Mouse (Mus musculus) stomach, postnatal 0 days (tissue): ENCODE measurements around the gene Ptpn7. TPM values are rescaled to one million over a fixed set of nuclear protein-coding genes. Genes with fewer than 3 reads are reported as not detected.

Experiments
- ATAC-seq: fragments of 200-750 bp; cut with Nextera tagmentation; 2 replicates; pipeline ENCODE4 v1.8.0; 2017; ENCODE audit not compliant: low FRiP score, low TSS enrichment
- DNase-seq: peaks from one replicate; pipeline ENCODE4 v3.0.0-alpha.2; 2016; ENCODE audit warnings: low spot score
- H3K27ac ChIP-seq: fragments of 300-500 bp; sonication (generic); replicated peaks from 2 replicates; pipeline ENCODE4 v1.5.1; 2014; ENCODE audit warnings: mild to moderate bottlenecking, control low read depth
- H3K27me3 ChIP-seq: fragments of 300-500 bp; sonication (generic); 2 replicates; pipeline ENCODE4 v1.6.1; 2014; ENCODE audit warnings: low read length; ENCODE audit not compliant: control insufficient read depth, insufficient read depth
- H3K36me3 ChIP-seq: fragments of 300-500 bp; sonication (generic); 2 replicates; pipeline ENCODE4 v1.6.1; 2014; ENCODE audit warnings: low read length, mixed read lengths; ENCODE audit not compliant: control insufficient read depth, insufficient read depth
- H3K4me1 ChIP-seq: fragments of 300-500 bp; sonication (generic); replicated peaks from 2 replicates; pipeline ENCODE4 v1.6.1; 2014; ENCODE audit warnings: antibody characterized with exemption; ENCODE audit not compliant: control insufficient read depth, insufficient read depth
- H3K4me2 ChIP-seq: fragments of 300-500 bp; sonication (generic); replicated peaks from 2 replicates; pipeline ENCODE4 v1.6.1; 2014; ENCODE audit warnings: low read depth, mild to moderate bottlenecking, control low read depth, moderate library complexity
- H3K4me3 ChIP-seq: fragments of 300-500 bp; sonication (generic); 2 replicates; pipeline ENCODE4 v1.5.1; 2014; ENCODE audit warnings: low read depth, low read length, control low read depth
- H3K9ac ChIP-seq: fragments of 300-500 bp; sonication (generic); 2 replicates; pipeline ENCODE4 v1.6.1; 2014; ENCODE audit warnings: mild to moderate bottlenecking, low read length, control low read depth, mixed read lengths
- H3K9me3 ChIP-seq: fragments of 300-500 bp; sonication (generic); 2 replicates; pipeline ENCODE4 v1.6.1; 2016; ENCODE audit warnings: low read length; ENCODE audit not compliant: control insufficient read depth
- CTCF ChIP-seq: IDR thresholded peaks from 2 replicates; pipeline ENCODE4 v1.5.1; 2016; ENCODE audit warnings: antibody characterized with exemption, low read depth, mild to moderate bottlenecking, moderate library complexity
- EP300 ChIP-seq: optimal IDR thresholded peaks from 2 replicates; pipeline ENCODE3; 2016; ENCODE audit warnings: antibody characterized with exemption
- WGBS: fragments of 180-500 bp; shearing (Covaris S2); extraction: QIAGEN DNeasy Blood & Tissue Kit; methylation state at CpG from one replicate; pipeline ENCODE4 v1.1.7; 2014; 5-methylcytosine and 5-hydroxymethylcytosine counted together
- polyA plus RNA-seq: library from polyadenylated mRNA; unstranded; fragments of >200 nt; fragmentation: Nextera tagmentation; extraction: Ambion mirVana; gene quantifications from 2 replicates; pipeline ENCODE4 v1.2.1, GENCODE M21; 2015

Ptpn7 gene
- polyA plus RNA-seq, 1 experiment from 2014 or later: 0.32 TPM

DNA sequence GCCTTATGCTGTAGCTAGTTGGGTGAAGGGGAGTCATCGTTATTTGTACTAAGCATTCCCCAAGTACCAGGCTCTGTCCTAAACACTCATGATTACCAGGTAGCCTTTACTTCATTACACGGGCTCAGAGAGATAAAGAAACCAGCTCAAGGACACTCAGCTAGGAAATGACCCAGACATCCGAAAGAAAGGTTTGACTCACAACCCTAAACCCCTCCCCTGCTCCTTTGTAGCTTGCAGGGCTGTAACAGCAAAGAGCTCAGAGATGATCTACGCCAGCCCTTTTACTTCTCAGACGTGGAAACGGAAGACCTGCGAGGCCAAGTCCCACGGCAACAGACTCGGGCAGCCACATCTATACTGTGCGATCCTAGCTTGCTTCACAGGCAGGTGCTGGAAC is 37.8 kb downstream of the Ptpn7 start:
- H3K4me2 ChIP-seq: no peak overlapping the region
- no peak overlapping the region for H3K9ac ChIP-seq

DNA sequence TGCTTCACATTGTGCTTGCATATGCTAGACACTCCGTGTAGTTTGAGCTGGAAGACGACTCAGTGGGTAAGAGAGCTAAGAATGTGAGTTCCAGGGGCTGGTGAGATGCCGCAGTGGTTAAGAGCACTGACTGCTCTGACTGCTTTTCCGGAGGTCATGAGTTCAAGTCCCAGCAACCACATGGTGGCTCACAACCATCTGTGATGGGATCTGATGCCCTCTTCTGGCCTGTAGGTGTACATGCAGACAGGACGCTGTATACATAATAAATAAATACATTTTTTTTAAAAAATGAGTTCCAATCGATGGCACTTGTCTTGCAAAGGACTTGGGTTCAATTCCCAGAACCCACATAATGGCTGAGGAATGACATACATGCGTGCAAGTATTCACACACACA is 38.7 kb downstream of the Ptpn7 start:
- no peak overlapping the region for H3K4me3 ChIP-seq
- H3K9me3 ChIP-seq: no peaks in the 10 kb centered on the region
- 79% methylated on average over 7 of the region's 7 CpGs for WGBS
- no peak for DNase-seq
- H3K9ac ChIP-seq: no peak overlapping the region
- H3K4me2 ChIP-seq: no peak overlapping the region
- ATAC-seq: no peak
- no peaks in the 10 kb centered on the region for H3K36me3 ChIP-seq
- TF ChIP-seq CTCF (peak; percentile 54), EP300 (no peak)
- H3K4me1 ChIP-seq: no peaks in the 10 kb centered on the region
- H3K27ac ChIP-seq: no peak overlapping the region
- no peaks in the 10 kb centered on the region for H3K27me3 ChIP-seq

More for the DNA sequence above, 37.8 kb downstream of the Ptpn7 start:
- WGBS: 50% methylated on average over 10 of the region's 10 CpGs
- no peak for ATAC-seq
- no peaks in the 10 kb centered on the region for H3K27me3 ChIP-seq
- no peak for TF ChIP-seq CTCF
- TF ChIP-seq EP300: no peak
- no peaks in the 10 kb centered on the region for H3K4me1 ChIP-seq
- H3K9me3 ChIP-seq: no peaks in the 10 kb centered on the region
- no peak overlapping the region for H3K27ac ChIP-seq
- no peak for DNase-seq
- H3K4me3 ChIP-seq: no peak overlapping the region
- no peaks in the 10 kb centered on the region for H3K36me3 ChIP-seq

DNA sequence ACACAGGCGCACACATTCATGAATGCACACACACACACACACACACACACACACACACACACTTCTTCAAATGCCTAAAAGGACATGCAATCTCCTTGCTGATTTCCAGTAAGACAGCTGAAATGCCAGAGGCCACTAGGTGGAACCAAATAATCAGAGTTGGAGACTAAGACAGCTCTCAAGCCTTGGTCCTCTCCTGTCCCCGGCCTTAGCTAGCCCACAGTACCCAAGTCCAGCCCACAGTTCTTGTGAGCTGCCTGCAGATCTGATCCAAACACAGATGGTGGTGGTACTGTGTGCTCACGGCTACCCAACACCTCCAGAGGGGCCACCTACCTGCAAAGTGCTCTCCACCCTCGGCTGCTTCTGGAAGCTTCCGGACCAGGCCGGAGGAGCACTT is 39.5 kb downstream of the Ptpn7 start:
- WGBS: 45% methylated on average over 6 of the region's 6 CpGs
- no peak overlapping the region for H3K4me2 ChIP-seq
- no peaks in the 10 kb centered on the region for H3K9me3 ChIP-seq
- peak; percentile 79 for DNase-seq
- H3K27me3 ChIP-seq: no peaks in the 10 kb centered on the region
- no peak overlapping the region for H3K4me3 ChIP-seq
- H3K9ac ChIP-seq: no peak overlapping the region
- no peaks in the 10 kb centered on the region for H3K4me1 ChIP-seq
- no peaks in the 10 kb centered on the region for H3K36me3 ChIP-seq
- no peak overlapping the region for H3K27ac ChIP-seq
- TF ChIP-seq CTCF: peak; percentile 93
- no peak for TF ChIP-seq EP300
- ATAC-seq: peak; percentile 69

DNA sequence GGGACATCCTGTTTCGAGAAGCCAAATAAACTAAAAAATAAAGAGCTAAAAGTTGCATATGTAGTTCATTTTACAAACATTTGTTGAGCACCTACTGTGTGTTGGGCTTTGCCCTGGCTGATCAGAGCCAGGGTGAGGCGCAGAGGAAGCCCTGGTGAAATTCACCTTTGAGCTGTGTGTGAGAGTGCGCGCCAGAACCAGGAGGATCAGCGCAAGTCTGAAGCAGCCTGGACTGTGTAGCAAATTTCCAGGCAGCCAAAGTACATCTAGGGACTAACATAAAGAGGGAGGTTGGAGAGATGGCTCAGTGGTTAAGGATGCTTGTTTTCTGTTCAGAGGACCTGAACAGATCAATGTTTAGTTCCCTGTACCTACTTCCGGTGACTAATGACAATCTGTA is 40.8 kb downstream of the Ptpn7 start:
- Histone ChIP-seq H3K9ac (no peak overlapping the region), H3K36me3 (no peaks in the 10 kb centered on the region), H3K27me3 (no peaks in the 10 kb centered on the region), H3K4me2 (no peak overlapping the region), H3K4me3 (no peak overlapping the region), H3K4me1 (no peaks in the 10 kb centered on the region), H3K27ac (no peak overlapping the region), H3K9me3 (no peaks in the 10 kb centered on the region)
- 93% methylated on average over 6 of the region's 6 CpGs for WGBS
- TF ChIP-seq CTCF (no peak), EP300 (no peak)
- DNase-seq (no peak), ATAC-seq (no peak)

DNA sequence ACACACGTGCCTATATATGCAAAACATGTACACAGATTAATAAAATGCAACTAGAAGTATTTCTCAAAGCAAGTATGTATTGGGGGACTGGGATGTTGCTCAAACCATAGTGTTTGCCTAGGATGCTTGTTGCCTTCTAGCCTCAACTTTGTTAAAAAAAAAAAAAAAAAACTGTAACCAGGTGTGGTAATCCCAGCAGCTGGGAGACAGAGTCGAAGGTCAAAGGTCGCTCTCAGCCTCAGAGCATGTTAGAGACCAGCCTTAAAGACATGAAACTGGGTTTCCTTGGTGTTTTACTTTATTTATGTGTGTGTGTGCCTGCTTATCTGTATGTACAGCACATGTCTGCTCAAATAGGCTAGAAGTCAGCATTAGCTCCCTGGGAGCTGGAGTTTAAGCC is 42.7 kb downstream of the Ptpn7 start:
- H3K9me3 ChIP-seq: no peaks in the 10 kb centered on the region
- H3K27ac ChIP-seq: no peak overlapping the region
- ATAC-seq (no peak), DNase-seq (no peak)
- WGBS: 60% methylated on average over 3 of the region's 3 CpGs
- no peaks in the 10 kb centered on the region for H3K36me3 ChIP-seq
- TF ChIP-seq CTCF (no peak), EP300 (no peak)
- H3K9ac ChIP-seq: no peak overlapping the region
- H3K4me2 ChIP-seq: no peak overlapping the region
- H3K4me3 ChIP-seq: no peak overlapping the region
- no peaks in the 10 kb centered on the region for H3K4me1 ChIP-seq
- no peaks in the 10 kb centered on the region for H3K27me3 ChIP-seq

DNA sequence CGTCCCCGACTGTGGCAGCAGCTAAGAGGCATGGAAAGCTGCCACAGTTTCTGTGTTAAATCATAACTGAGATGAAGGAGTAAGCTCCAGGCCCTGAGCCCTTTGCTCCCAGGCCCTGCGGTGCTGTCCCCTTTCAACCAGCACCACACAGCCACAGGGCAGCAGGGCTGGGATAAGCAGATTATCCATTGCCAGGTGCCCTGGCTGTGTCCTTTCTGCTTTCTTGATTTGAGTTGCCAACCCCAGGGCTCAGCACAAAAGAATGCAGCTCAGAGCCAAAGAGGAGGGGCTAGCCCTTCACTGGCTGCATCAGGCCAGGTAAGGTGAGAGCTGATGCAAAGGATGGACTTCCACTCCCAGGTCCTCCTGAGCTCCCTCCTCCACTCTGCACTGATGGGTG is 45.2 kb downstream of the Ptpn7 start:
- H3K4me2 ChIP-seq: no peak overlapping the region
- DNase-seq (peak; percentile 18), ATAC-seq (no peak)
- H3K9ac ChIP-seq: no peak overlapping the region
- no peak for TF ChIP-seq CTCF
- no peak for TF ChIP-seq EP300
- H3K9me3 ChIP-seq: no peaks in the 10 kb centered on the region
- no peak overlapping the region for H3K27ac ChIP-seq
- H3K27me3 ChIP-seq: no peaks in the 10 kb centered on the region
- 74% methylated on average over 3 of the region's 3 CpGs for WGBS
- H3K4me1 ChIP-seq: peaks cover 3% of the 10 kb centered on the region; the same call in 1 of the 2 replicates
- no peaks in the 10 kb centered on the region for H3K36me3 ChIP-seq
- no peak overlapping the region for H3K4me3 ChIP-seq
